Mouse (Mus musculus): Measurements from ENCODE around the gene Olfr1418. TPM values are rescaled to one million over a fixed set of nuclear protein-coding genes. Genes with fewer than 3 reads are reported as not detected.

Olfr1418 gene
- total RNA-seq, 2 experiments from 2014 or later, result not detected

- no peak for DNase-seq
- intact Hi-C loops (cut with DNase I), result no loop called here
These were observed 49.0 kb downstream of the Olfr1418 start for GRCm38 (mm10) chr19:11811688-11812365.

DNA sequence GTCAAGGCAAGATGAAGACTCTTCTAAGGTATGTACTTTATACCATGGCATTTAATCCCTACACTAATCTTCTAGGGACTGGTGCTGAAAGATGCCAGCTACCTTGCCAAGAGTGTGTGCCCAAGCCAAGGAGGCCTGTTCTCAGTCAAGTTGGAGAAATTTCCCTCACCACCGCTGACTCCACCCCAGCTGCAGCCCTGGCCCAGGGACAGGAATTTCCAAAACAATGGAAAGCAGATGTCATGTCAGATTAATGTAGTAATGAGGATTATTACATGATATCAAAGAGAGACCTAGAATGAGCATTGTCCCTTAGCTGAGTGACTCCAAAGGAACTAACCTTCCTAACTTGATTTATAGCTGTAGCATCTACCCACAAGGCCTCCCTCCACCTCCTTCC, 50.0 kb downstream of the Olfr1418 start:
- intact Hi-C loops (cut with DNase I), result no loop called here
- DNase-seq, result peak; percentile 9

- intact Hi-C loops (cut with DNase I), result no loop called here
- DNase-seq, result no peak
These were observed 50.7 kb downstream of the Olfr1418 start for GRCm38 (mm10) chr19:11810003-11810758.

DNA sequence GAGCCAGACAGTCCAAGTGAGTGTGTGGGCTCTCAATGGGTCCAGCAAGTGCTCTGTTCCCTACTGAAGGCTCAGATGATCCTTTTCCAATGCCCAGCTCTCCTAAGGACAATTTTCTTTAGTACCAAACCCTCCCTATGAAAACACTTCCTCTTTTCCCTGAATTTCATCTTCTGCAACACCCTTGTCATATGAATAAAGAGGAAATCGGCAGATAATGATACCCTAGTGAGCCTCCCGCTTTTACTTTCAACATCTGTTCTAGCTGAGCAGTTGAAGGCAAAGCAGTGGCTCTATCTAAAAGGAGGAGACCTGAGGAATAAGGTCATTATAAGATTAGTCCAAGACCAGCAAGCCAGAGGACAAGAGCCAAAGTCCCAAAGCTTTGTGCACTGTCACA, 52.4 kb downstream of the Olfr1418 start:
- intact Hi-C loops (cut with DNase I), result no loop called here
- DNase-seq, result no peak

DNA sequence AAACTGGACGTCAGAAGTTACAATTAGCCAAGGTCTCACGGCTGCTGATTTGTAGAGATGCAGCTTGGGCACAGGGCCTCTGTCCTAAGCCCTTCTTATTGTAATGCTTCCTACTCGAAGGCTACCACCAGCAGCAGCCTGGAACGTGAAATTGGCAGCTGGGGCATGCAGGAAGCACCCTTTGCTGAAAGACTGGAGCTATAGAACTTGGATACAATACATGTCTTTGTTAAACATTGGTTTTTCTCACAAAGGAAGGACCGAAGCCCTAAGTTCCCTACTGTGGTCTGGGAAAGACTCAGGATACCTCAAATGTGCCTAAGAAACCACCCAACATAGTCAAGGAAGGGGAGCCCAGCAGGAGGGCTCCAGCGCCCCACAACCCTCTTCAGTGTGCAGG, 53.0 kb downstream of the Olfr1418 start:
- no peak for DNase-seq
- intact Hi-C loops (cut with DNase I), result no loop called here

- intact Hi-C loops (cut with DNase I), result no loop called here
These were observed 53.6 kb downstream of the Olfr1418 start for GRCm38 (mm10) chr19:11807251-11807650.

DNA sequence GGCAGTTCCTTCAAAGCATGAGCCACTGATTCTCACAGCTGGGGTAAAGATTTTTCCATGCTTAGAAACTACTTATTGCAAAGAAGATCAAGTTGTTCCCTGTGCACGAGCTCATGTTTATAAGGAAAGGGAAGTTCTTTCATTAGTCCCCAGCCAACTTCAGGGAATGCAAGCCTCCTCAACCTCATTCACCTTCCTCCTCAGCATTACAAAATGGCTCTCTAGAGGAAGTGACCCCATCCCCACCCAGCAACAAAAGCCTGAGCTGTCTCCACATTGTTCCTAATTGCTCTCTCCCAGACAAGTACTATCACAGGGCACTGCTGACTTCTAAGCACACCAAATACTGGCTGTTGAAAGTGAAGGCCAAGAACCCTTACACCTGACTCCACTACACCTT, 56.4 kb downstream of the Olfr1418 start:
- intact Hi-C loops (cut with DNase I), result no loop called here
- DNase-seq, result no peak

More at GRCm38 (mm10) chr19:11807251-11807650, 53.6 kb downstream of the Olfr1418 start:
- DNase-seq, result no peak

Other genes with a start within 250 kb of the Olfr1418 start
- under 1 TPM; 0.44 to 0.54 TPM for gene Ms4a2, start 237.3 kb downstream of the Olfr1418 start, total RNA-seq (2021)
- gene Ms4a3, start 220.2 kb downstream of the Olfr1418 start, total RNA-seq (2021), result not detected
- not detected for gene Oosp2, start 200.5 kb downstream of the Olfr1418 start, total RNA-seq (2021)
- gene Oosp1, start 169.9 kb downstream of the Olfr1418 start, total RNA-seq (2021), result not detected
- not detected for gene Oosp3, start 164.0 kb downstream of the Olfr1418 start, total RNA-seq (2021)
- gene Gif, start 113.5 kb downstream of the Olfr1418 start, total RNA-seq (2021), result not detected
- gene Mrpl16, start 90.7 kb downstream of the Olfr1418 start, total RNA-seq (2021), result 10 to 100 TPM; 37.8 to 39.7 TPM
- gene Stx3, start 41.7 kb downstream of the Olfr1418 start, total RNA-seq (2021), result 10 to 100 TPM; 20.0 to 22.9 TPM
- gene Olfr1417, start 21.8 kb downstream of the Olfr1418 start, total RNA-seq (2021), result not detected
- gene Olfr1419, start 14.0 kb upstream of the Olfr1418 start, total RNA-seq (2021), result not detected
- not detected for gene Olfr1420, start 25.5 kb upstream of the Olfr1418 start, total RNA-seq (2021)
- 10 to 100 TPM; 25.8 to 27.1 TPM for gene Patl1, start 51.3 kb upstream of the Olfr1418 start, total RNA-seq (2021)
- gene Osbp, start 104.9 kb upstream of the Olfr1418 start, total RNA-seq (2021), result 10 to 100 TPM; 52.5 to 54.4 TPM
- gene Olfr1423, start 180.3 kb upstream of the Olfr1418 start, total RNA-seq (2021), result not detected
- gene Olfr1424, start 201.6 kb upstream of the Olfr1418 start, total RNA-seq (2021), result not detected
- not detected for gene Olfr1425, start 216.7 kb upstream of the Olfr1418 start, total RNA-seq (2021)
- not detected for gene Olfr1426, start 230.9 kb upstream of the Olfr1418 start, total RNA-seq (2021)
- gene Olfr1427, start 242.3 kb upstream of the Olfr1418 start, total RNA-seq (2021), result not detected